Mouse (Mus musculus) liver, postnatal 0 days (tissue): ENCODE measurements at regions not wholly inside any gene's neighbourhood (a gene's known extent, or its start where the extent isn't known, plus 50 kb on each side); places are given as distances from the start of the nearest gene placed in this dataset.

ENCODE experiments used
- CTCF ChIP-seq: sonication (generic); IDR thresholded peaks from 2 replicates; pipeline ENCODE4 v1.5.1; 2016; ENCODE audit warnings: antibody characterized with exemption, low read depth
- EP300 ChIP-seq: IDR thresholded peaks from 2 replicates; pipeline ENCODE4 v1.6.1; 2016; ENCODE audit warnings: antibody characterized with exemption, low read depth, mild to moderate bottlenecking

GRCm38 (mm10) chr14:57220343-57220742 lies 86.9 kb upstream of the Gjb6 start:
- no peak for TF ChIP-seq EP300
- no peak for TF ChIP-seq CTCF
